Mouse (Mus musculus): ENCODE results near the gene Rhbdd2.

- TF ChIP-seq CTCF (IDR thresholded peaks at IDR 0.05; ENCODE audit: insufficient read depth, low read depth, low read length) = no peak
- no peak for TF ChIP-seq POLR2A (IDR thresholded peaks at IDR 0.05; ENCODE audit: insufficient read depth, low read depth, low read length)
Measured at GRCm38 (mm10) chr5:135640459-135640789, 8.0 kb downstream of the Rhbdd2 start.

Data from olfactory bulb, adult 2 months (tissue).